Mouse (Mus musculus) stomach, postnatal 0 days (tissue): ENCODE measurements at regions not wholly inside any gene's neighbourhood (a gene's known extent, or its start where the extent isn't known, plus 50 kb on each side); places are given as distances from the start of the nearest gene placed in this dataset.

Experiments
- ATAC-seq: fragments of 200-750 bp; cut with Nextera tagmentation; 2 replicates; pipeline ENCODE4 v1.8.0; 2017; ENCODE audit not compliant: low FRiP score, low TSS enrichment
- DNase-seq: peaks from one replicate; pipeline ENCODE4 v3.0.0-alpha.2; 2016; ENCODE audit warnings: low spot score
- H3K27ac ChIP-seq: fragments of 300-500 bp; sonication (generic); replicated peaks from 2 replicates; pipeline ENCODE4 v1.5.1; 2014; ENCODE audit warnings: mild to moderate bottlenecking, control low read depth
- H3K27me3 ChIP-seq: fragments of 300-500 bp; sonication (generic); 2 replicates; pipeline ENCODE4 v1.6.1; 2014; ENCODE audit warnings: low read length; ENCODE audit not compliant: control insufficient read depth, insufficient read depth
- H3K36me3 ChIP-seq: fragments of 300-500 bp; sonication (generic); 2 replicates; pipeline ENCODE4 v1.6.1; 2014; ENCODE audit warnings: low read length, mixed read lengths; ENCODE audit not compliant: control insufficient read depth, insufficient read depth
- H3K4me1 ChIP-seq: fragments of 300-500 bp; sonication (generic); replicated peaks from 2 replicates; pipeline ENCODE4 v1.6.1; 2014; ENCODE audit warnings: antibody characterized with exemption; ENCODE audit not compliant: control insufficient read depth, insufficient read depth
- H3K4me2 ChIP-seq: fragments of 300-500 bp; sonication (generic); replicated peaks from 2 replicates; pipeline ENCODE4 v1.6.1; 2014; ENCODE audit warnings: low read depth, mild to moderate bottlenecking, control low read depth, moderate library complexity
- H3K4me3 ChIP-seq: fragments of 300-500 bp; sonication (generic); 2 replicates; pipeline ENCODE4 v1.5.1; 2014; ENCODE audit warnings: low read depth, low read length, control low read depth
- H3K9ac ChIP-seq: fragments of 300-500 bp; sonication (generic); 2 replicates; pipeline ENCODE4 v1.6.1; 2014; ENCODE audit warnings: mild to moderate bottlenecking, low read length, control low read depth, mixed read lengths
- H3K9me3 ChIP-seq: fragments of 300-500 bp; sonication (generic); 2 replicates; pipeline ENCODE4 v1.6.1; 2016; ENCODE audit warnings: low read length; ENCODE audit not compliant: control insufficient read depth
- CTCF ChIP-seq: IDR thresholded peaks from 2 replicates; pipeline ENCODE4 v1.5.1; 2016; ENCODE audit warnings: antibody characterized with exemption, low read depth, mild to moderate bottlenecking, moderate library complexity
- EP300 ChIP-seq: optimal IDR thresholded peaks from 2 replicates; pipeline ENCODE3; 2016; ENCODE audit warnings: antibody characterized with exemption
- WGBS: fragments of 180-500 bp; shearing (Covaris S2); extraction: QIAGEN DNeasy Blood & Tissue Kit; methylation state at CpG from one replicate; pipeline ENCODE4 v1.1.7; 2014; 5-methylcytosine and 5-hydroxymethylcytosine counted together

- Histone ChIP-seq H3K9me3 (no peaks in the 10 kb centered on the region), H3K9ac (no peak overlapping the region), H3K4me2 (no peak overlapping the region), H3K36me3 (no peaks in the 10 kb centered on the region), H3K4me3 (no peak overlapping the region), H3K4me1 (no peaks in the 10 kb centered on the region), H3K27me3 (no peaks in the 10 kb centered on the region), H3K27ac (no peak overlapping the region)
- WGBS: 68% methylated on average over 3 of the region's 3 CpGs
- DNase-seq (no peak), ATAC-seq (no peak)
- TF ChIP-seq CTCF (no peak), EP300 (no peak)
Measured at GRCm38 (mm10) chr12:52431933-52432332, 71.8 kb upstream of the Arhgap5 start.

- Histone ChIP-seq H3K4me3 (no peak overlapping the region), H3K27ac (no peak overlapping the region), H3K4me1 (no peaks in the 10 kb centered on the region), H3K27me3 (no peaks in the 10 kb centered on the region), H3K36me3 (no peaks in the 10 kb centered on the region), H3K4me2 (no peak overlapping the region), H3K9me3 (no peaks in the 10 kb centered on the region), H3K9ac (no peak overlapping the region)
- ATAC-seq (no peak), DNase-seq (no peak)
- TF ChIP-seq CTCF (no peak), EP300 (no peak)
- WGBS: 56% methylated on average over 2 of the region's 2 CpGs
Measured at GRCm38 (mm10) chr12:52434021-52434420, 69.8 kb upstream of the Arhgap5 start.

- no peaks in the 10 kb centered on the region for H3K27me3 ChIP-seq
- H3K27ac ChIP-seq: no peak overlapping the region
- H3K36me3 ChIP-seq: no peaks in the 10 kb centered on the region
- TF ChIP-seq CTCF: no peak
- no peak for TF ChIP-seq EP300
- WGBS: 67% methylated on average over 5 of the region's 5 CpGs
- H3K9ac ChIP-seq: no peak overlapping the region
- no peak overlapping the region for H3K4me3 ChIP-seq
- no peaks in the 10 kb centered on the region for H3K9me3 ChIP-seq
- DNase-seq: no peak
- ATAC-seq: no peak
- H3K4me1 ChIP-seq: no peaks in the 10 kb centered on the region
- H3K4me2 ChIP-seq: no peak overlapping the region
Measured at GRCm38 (mm10) chr12:52435321-52435720, 68.5 kb upstream of the Arhgap5 start.

- Histone ChIP-seq H3K27me3 (no peaks in the 10 kb centered on the region), H3K36me3 (no peaks in the 10 kb centered on the region), H3K4me1 (no peaks in the 10 kb centered on the region), H3K4me2 (no peak overlapping the region), H3K9ac (no peak overlapping the region), H3K9me3 (no peaks in the 10 kb centered on the region), H3K4me3 (no peak overlapping the region), H3K27ac (no peak overlapping the region)
- ATAC-seq (no peak), DNase-seq (no peak)
- TF ChIP-seq EP300 (no peak), CTCF (no peak)
- 68% methylated on average over 16 of the region's 16 CpGs for WGBS
Measured at GRCm38 (mm10) chr12:52435795-52436211, 68.0 kb upstream of the Arhgap5 start.

- Histone ChIP-seq H3K9ac (no peak overlapping the region), H3K9me3 (no peaks in the 10 kb centered on the region), H3K4me2 (no peak overlapping the region), H3K4me3 (no peak overlapping the region), H3K36me3 (no peaks in the 10 kb centered on the region), H3K4me1 (no peaks in the 10 kb centered on the region), H3K27ac (no peak overlapping the region), H3K27me3 (no peaks in the 10 kb centered on the region)
- ATAC-seq (no peak), DNase-seq (no peak)
- 95% methylated on average over 4 of the region's 4 CpGs for WGBS
- TF ChIP-seq EP300 (no peak), CTCF (no peak)
Measured at GRCm38 (mm10) chr12:52436941-52437340, 66.8 kb upstream of the Arhgap5 start.

- Histone ChIP-seq H3K9ac (no peak overlapping the region), H3K4me2 (no peak overlapping the region), H3K36me3 (no peaks in the 10 kb centered on the region), H3K9me3 (no peaks in the 10 kb centered on the region), H3K4me1 (no peaks in the 10 kb centered on the region), H3K27me3 (no peaks in the 10 kb centered on the region), H3K4me3 (no peak overlapping the region), H3K27ac (no peak overlapping the region)
- WGBS: 57% methylated on average over 1 of the region's 1 CpGs
- TF ChIP-seq CTCF: no peak
- no peak for TF ChIP-seq EP300
- ATAC-seq (no peak), DNase-seq (no peak)
Measured at GRCm38 (mm10) chr12:52439241-52439640, 64.5 kb upstream of the Arhgap5 start.
